Mouse (Mus musculus) testis, adult 2 months (tissue): ENCODE measurements around the gene Dock8.

Experiments used
- CTCF ChIP-seq: fragments of 200-500 bp; IDR thresholded peaks from 2 replicates; pipeline ENCODE4 v1.5.1; 2012; ENCODE audit warnings: low read depth, mild to moderate bottlenecking, inconsistent platforms, low read length, moderate library complexity; ENCODE audit not compliant: control insufficient read depth, insufficient read depth, insufficient replicate concordance
- POLR2A ChIP-seq: fragments of 200-500 bp; IDR thresholded peaks from 2 replicates; pipeline ENCODE4 v1.6.1; 2012; ENCODE audit warnings: low read depth, mild to moderate bottlenecking, inconsistent platforms, low read length, moderate library complexity; ENCODE audit not compliant: control insufficient read depth

DNA sequence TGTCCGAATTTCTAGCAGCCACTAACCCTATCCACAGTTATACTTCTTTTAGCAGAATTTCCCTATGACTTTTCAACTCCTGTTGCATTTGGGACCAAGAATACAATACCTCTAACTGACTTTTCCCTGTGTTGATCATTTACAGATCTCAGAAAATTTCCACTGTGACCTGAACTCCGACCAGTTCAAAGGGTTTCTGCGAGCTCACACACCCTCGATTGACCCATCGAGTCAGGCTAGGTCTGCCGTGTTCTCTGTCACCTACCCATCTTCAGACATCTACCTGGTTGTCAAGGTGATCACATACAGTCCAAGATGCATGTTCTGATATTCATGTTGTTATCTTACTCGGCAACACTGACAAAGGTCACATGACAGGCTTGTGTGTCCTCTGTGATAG, 90.4 kb downstream of the Dock8 start:
- TF ChIP-seq CTCF (no peak), POLR2A (no peak)
